Comparison of ENCODE assay signal across 8 mouse cellular contexts in genomic region chr7:28393272-28393951, GRCm38 (mm10). TPM values are rescaled to one million over a fixed set of nuclear protein-coding genes. Genes with fewer than 3 reads are reported as not detected.
DNase-seq lines count a peak whose midpoint lies in the region; ATAC-seq lines count a peak whose summit lies in the region.

No protein-coding gene starts in this region.

- 4% methylated on average over 22 of the region's 22 CpGs for WGBS in lung, embryonic 16.5 days
- WGBS in embryonic facial prominence, embryonic 13.5 days: 6% methylated on average over 22 of the region's 22 CpGs
- 7% methylated on average over 22 of the region's 22 CpGs for WGBS in neural tube, embryonic 12.5 days

- 0 out of 2 replicates have a peak, but pooled peaks have one; percentile 0 for ATAC-seq in lung, embryonic 16.5 days (ENCODE audit: low read depth)
- ATAC-seq in embryonic facial prominence, embryonic 13.5 days (ENCODE audit: insufficient number of reproducible peaks, insufficient read depth, low FRiP score, low TSS enrichment, low read depth): peak; percentile 12; the same call in 1 of the 2 replicates
- peak; percentile 2 for ATAC-seq in inflammation-experienced regulatory T-cells, adult 6 months
- ATAC-seq in neural tube, embryonic 12.5 days (ENCODE audit: low FRiP score, low read depth): no peak

- H3K4me1 ChIP-seq in lung, embryonic 16.5 days (replicated peaks; ENCODE audit: control insufficient read depth, insufficient read depth, low read length): peaks cover 12% of the 10 kb centered on the region
- peaks cover 17% of the 10 kb centered on the region for H3K4me1 ChIP-seq in embryonic facial prominence, embryonic 13.5 days
- peaks cover 24% of the 10 kb centered on the region for H3K4me1 ChIP-seq in neural tube, embryonic 12.5 days

- H3K27me3 ChIP-seq in lung, embryonic 16.5 days (ENCODE audit: control insufficient read depth, insufficient read depth, low read depth, low read length): no peaks in the 10 kb centered on the region
- H3K27me3 ChIP-seq in embryonic facial prominence, embryonic 13.5 days: no peaks in the 10 kb centered on the region
- H3K27me3 ChIP-seq in neural tube, embryonic 12.5 days (replicated peaks): no peaks in the 10 kb centered on the region

- no peaks in the 10 kb centered on the region for H3K9me3 ChIP-seq in lung, embryonic 16.5 days (ENCODE audit: control insufficient read depth, low read length)
- H3K9me3 ChIP-seq in embryonic facial prominence, embryonic 13.5 days: no peaks in the 10 kb centered on the region
- H3K9me3 ChIP-seq in neural tube, embryonic 12.5 days: no peaks in the 10 kb centered on the region

- peak overlapping the region; percentile 74 for H3K9ac ChIP-seq in lung, embryonic 16.5 days (ENCODE audit: low read length)
- peak overlapping the region; percentile 92 for H3K9ac ChIP-seq in embryonic facial prominence, embryonic 13.5 days
- peak overlapping the region; percentile 88 for H3K9ac ChIP-seq in neural tube, embryonic 12.5 days

- H3K36me3 ChIP-seq in lung, embryonic 16.5 days (ENCODE audit: control insufficient read depth, insufficient read depth, low read length): peaks cover 33% of the 10 kb centered on the region
- H3K36me3 ChIP-seq in embryonic facial prominence, embryonic 13.5 days: peaks cover 54% of the 10 kb centered on the region
- H3K36me3 ChIP-seq in neural tube, embryonic 12.5 days: peaks cover 56% of the 10 kb centered on the region

- no peak for DNase-seq in lung, postnatal 10 days
- no peak for DNase-seq in embryo, embryonic 9.5 days (ENCODE audit: extremely low spot score)
- DNase-seq in frontal cortex, postnatal 36 days (ENCODE audit: low spot score in 2 of 2): no peak
- no peak for DNase-seq in adrenal gland, adult 18-20 months (ENCODE audit: low spot score in 2 of 2)

- H3K4me3 ChIP-seq in lung, embryonic 16.5 days (ENCODE audit: low read length): peak overlapping the region; percentile 61
- peak overlapping the region; percentile 94 for H3K4me3 ChIP-seq in embryonic facial prominence, embryonic 13.5 days
- H3K4me3 ChIP-seq in neural tube, embryonic 12.5 days: peak overlapping the region; percentile 84

- peak overlapping the region; percentile 67 for H3K27ac ChIP-seq in lung, embryonic 16.5 days (ENCODE audit: low read length)
- H3K27ac ChIP-seq in embryonic facial prominence, embryonic 13.5 days: peak overlapping the region; percentile 81
- H3K27ac ChIP-seq in neural tube, embryonic 12.5 days: peak overlapping the region; percentile 21; the same call in 1 of the 2 replicates

- H3K4me2 ChIP-seq in lung, embryonic 16.5 days (ENCODE audit: low read depth, low read length): peak overlapping the region; percentile 86
- peak overlapping the region; percentile 96 for H3K4me2 ChIP-seq in embryonic facial prominence, embryonic 13.5 days
- H3K4me2 ChIP-seq in neural tube, embryonic 12.5 days (replicated peaks): peak overlapping the region; percentile 96

RNA-seq across cellular contexts. Expression of gene Paf1, which starts 0.7 kb away (rescaled TPM):
- 87.6 and 89.7 TPM in 2 replicates for polyA plus RNA-seq in lung, embryonic 16.5 days (2015; fragmentation: Nextera tagmentation; extraction: Ambion mirVana)
- polyA plus RNA-seq in embryonic facial prominence, embryonic 13.5 days (2015; fragmentation: Nextera tagmentation; extraction: Ambion mirVana): 80.5 and 89.6 TPM in 2 replicates
- 10 to 100 TPM; 46.2 to 59.4 (median 51.8) TPM for polyA plus RNA-seq in inflammation-experienced regulatory T-cells, adult 6 months (2017; shearing (Covaris generic))
- polyA plus RNA-seq in neural tube, embryonic 12.5 days (2016; fragmentation: Nextera tagmentation; extraction: Ambion mirVana): 85.3 and 87.8 TPM in 2 replicates
- total RNA-seq in adrenal gland, adult 18-20 months (2021): 10 to 100 TPM; 76.7 to 86.6 TPM

RNA-seq across cellular contexts. Expression of gene Med29, which starts 0.9 kb away (rescaled TPM):
- 46.8 and 50.2 TPM in 2 replicates for polyA plus RNA-seq in lung, embryonic 16.5 days (2015; fragmentation: Nextera tagmentation; extraction: Ambion mirVana)
- 40.5 and 53.5 TPM in 2 replicates for polyA plus RNA-seq in embryonic facial prominence, embryonic 13.5 days (2015; fragmentation: Nextera tagmentation; extraction: Ambion mirVana)
- 10 to 100 TPM; 26.2 to 33.0 (median 32.5) TPM for polyA plus RNA-seq in inflammation-experienced regulatory T-cells, adult 6 months (2017; shearing (Covaris generic))
- polyA plus RNA-seq in neural tube, embryonic 12.5 days (2016; fragmentation: Nextera tagmentation; extraction: Ambion mirVana): 42.9 and 43.9 TPM in 2 replicates
- total RNA-seq in adrenal gland, adult 18-20 months (2021): 10 to 100 TPM; 36.9 to 37.0 TPM

RNA-seq across cellular contexts. Expression of gene Zfp36, which starts 13.4 kb away (rescaled TPM):
- polyA plus RNA-seq in lung, embryonic 16.5 days (2015; fragmentation: Nextera tagmentation; extraction: Ambion mirVana): 23.9 and 26.8 TPM in 2 replicates
- 9.7 and 11.0 TPM in 2 replicates for polyA plus RNA-seq in embryonic facial prominence, embryonic 13.5 days (2015; fragmentation: Nextera tagmentation; extraction: Ambion mirVana)
- polyA plus RNA-seq in inflammation-experienced regulatory T-cells, adult 6 months (2017; shearing (Covaris generic)): 100 to 1,000 TPM; 100 to 211 (median 148) TPM
- 5.6 and 6.5 TPM in 2 replicates for polyA plus RNA-seq in neural tube, embryonic 12.5 days (2016; fragmentation: Nextera tagmentation; extraction: Ambion mirVana)
- 10 to 100 TPM; 15.5 to 16.5 TPM for total RNA-seq in adrenal gland, adult 18-20 months (2021)

RNA-seq across cellular contexts. Expression of gene Plekhg2, which starts 21.0 kb away (rescaled TPM):
- polyA plus RNA-seq in lung, embryonic 16.5 days (2015; fragmentation: Nextera tagmentation; extraction: Ambion mirVana): 69.0 and 70.0 TPM in 2 replicates
- 102 and 109 TPM in 2 replicates for polyA plus RNA-seq in embryonic facial prominence, embryonic 13.5 days (2015; fragmentation: Nextera tagmentation; extraction: Ambion mirVana)
- 100 to 1,000 TPM in 1 of 3 experiments, 10 to 100 TPM in 2; 48.5 to 102 (median 74.0) TPM for polyA plus RNA-seq in inflammation-experienced regulatory T-cells, adult 6 months (2017; shearing (Covaris generic))
- polyA plus RNA-seq in neural tube, embryonic 12.5 days (2016; fragmentation: Nextera tagmentation; extraction: Ambion mirVana): 58.9 and 63.3 TPM in 2 replicates
- 10 to 100 TPM; 14.4 to 22.2 TPM for total RNA-seq in adrenal gland, adult 18-20 months (2021)

RNA-seq across cellular contexts. Expression of gene Rps16, which starts 43.0 kb away (rescaled TPM):
- 981 and 1,007 TPM in 2 replicates for polyA plus RNA-seq in lung, embryonic 16.5 days (2015; fragmentation: Nextera tagmentation; extraction: Ambion mirVana)
- 1,032 and 1,091 TPM in 2 replicates for polyA plus RNA-seq in embryonic facial prominence, embryonic 13.5 days (2015; fragmentation: Nextera tagmentation; extraction: Ambion mirVana)
- polyA plus RNA-seq in inflammation-experienced regulatory T-cells, adult 6 months (2017; shearing (Covaris generic)): 1,000 to 10,000 TPM in 2 of 3 experiments, 100 to 1,000 TPM in 1; 937 to 1,605 (median 1,546) TPM
- polyA plus RNA-seq in neural tube, embryonic 12.5 days (2016; fragmentation: Nextera tagmentation; extraction: Ambion mirVana): 540 and 574 TPM in 2 replicates
- 100 to 1,000 TPM; 983 to 986 TPM for total RNA-seq in adrenal gland, adult 18-20 months (2021)

Comparison
In these comparisons a context has a peak if more than half of its experiments do, and no peak if none do; other contexts are left out.
1. H3K27ac ChIP-seq: peak in every context shown above with its lines; median percentile 81 in embryonic facial prominence, embryonic 13.5 days; 67 in lung, embryonic 16.5 days; 21 in neural tube, embryonic 12.5 days.